8 mouse cellular contexts compared by ENCODE assay signal in genomic region chr9:121477305-121477911, GRCm38 (mm10). TPM values are rescaled to one million over a fixed set of nuclear protein-coding genes. Genes with fewer than 3 reads are reported as not detected.
DNase-seq lines count a peak whose midpoint lies in the region; ATAC-seq lines count a peak whose summit lies in the region.

No protein-coding gene starts in this region.

- H3K9ac ChIP-seq in kidney, embryonic 14.5 days (ENCODE audit: low read depth, low read length), result 0 out of 2 replicates have a peak overlapping the region, but pooled peaks have one; percentile 18
- no peak overlapping the region for H3K9ac ChIP-seq in liver, embryonic 11.5 days (ENCODE audit: low read depth, low read length)

- ATAC-seq in kidney, embryonic 14.5 days (ENCODE audit: low FRiP score, low TSS enrichment), result peak; percentile 34; the same call in 1 of the 2 replicates
- ATAC-seq in liver, embryonic 11.5 days (replicated peaks; ENCODE audit: low FRiP score), result 0 out of 2 replicates have a peak, but pooled peaks have one; percentile 56

- 14% methylated on average over 15 of the region's 15 CpGs for WGBS in embryonic facial prominence, embryonic 10.5 days
- WGBS in kidney, embryonic 14.5 days, result 16% methylated on average over 15 of the region's 15 CpGs
- WGBS in liver, embryonic 11.5 days, result 14% methylated on average over 15 of the region's 15 CpGs

- DNase-seq in CD4-positive helper T cell, adult 2 months (ENCODE audit: low read depth, low spot score), result peak; percentile 67
- peak; percentile 84 for DNase-seq in adrenal gland, postnatal 14 days
- peak; percentile 79 for DNase-seq in embryonic facial prominence, embryonic 10.5 days (ENCODE audit: low spot score)
- DNase-seq in heart, adult 9 months (ENCODE audit: low spot score in 2 of 2), result peak; percentile 37 to 50
- peak; percentile 54 for DNase-seq in liver, embryonic 11.5 days (ENCODE audit: low spot score)
- DNase-seq in natural killer cell, adult 2 months (ENCODE audit: low spot score in 2 of 2), result peak; percentile 17 to 45
- peak; percentile 65 for DNase-seq in telencephalon, adult 2 months (ENCODE audit: low read depth, low spot score)

- H3K36me3 ChIP-seq in embryonic facial prominence, embryonic 10.5 days (replicated peaks), result peaks cover 9% of the 10 kb centered on the region; the same call in 1 of the 2 replicates
- H3K36me3 ChIP-seq in kidney, embryonic 14.5 days (ENCODE audit: control insufficient read depth, insufficient read depth, low read length), result peaks cover 13% of the 10 kb centered on the region; the same call in 1 of the 2 replicates
- H3K36me3 ChIP-seq in liver, embryonic 11.5 days (ENCODE audit: control insufficient read depth, insufficient read depth, low read length), result no peaks in the 10 kb centered on the region

- H3K27ac ChIP-seq in embryonic facial prominence, embryonic 10.5 days (replicated peaks), result peak overlapping the region; percentile 54; the same call in 1 of the 2 replicates
- no peak overlapping the region for H3K27ac ChIP-seq in kidney, embryonic 14.5 days (ENCODE audit: low read depth, low read length)
- H3K27ac ChIP-seq in liver, embryonic 11.5 days (ENCODE audit: low read depth, low read length), result no peak overlapping the region

- H3K4me2 ChIP-seq in kidney, embryonic 14.5 days (replicated peaks; ENCODE audit: low read depth, low read length), result peak overlapping the region; percentile 38
- no peak overlapping the region for H3K4me2 ChIP-seq in liver, embryonic 11.5 days

- H3K9me3 ChIP-seq in embryonic facial prominence, embryonic 10.5 days, result no peaks in the 10 kb centered on the region
- no peaks in the 10 kb centered on the region for H3K9me3 ChIP-seq in kidney, embryonic 14.5 days (ENCODE audit: control insufficient read depth, low read length)
- no peaks in the 10 kb centered on the region for H3K9me3 ChIP-seq in liver, embryonic 11.5 days (ENCODE audit: control insufficient read depth, low read length)

- H3K4me1 ChIP-seq in embryonic facial prominence, embryonic 10.5 days, result peaks cover 6% of the 10 kb centered on the region
- no peaks in the 10 kb centered on the region for H3K4me1 ChIP-seq in kidney, embryonic 14.5 days (ENCODE audit: control insufficient read depth, insufficient read depth, low read length)
- no peaks in the 10 kb centered on the region for H3K4me1 ChIP-seq in liver, embryonic 11.5 days (replicated peaks; ENCODE audit: control insufficient read depth, insufficient read depth, low read length)

- H3K27me3 ChIP-seq in embryonic facial prominence, embryonic 10.5 days (replicated peaks; ENCODE audit: low read depth, poor library complexity, severe bottlenecking), result 0 out of 2 replicates have a peak, but pooled peaks cover 3% of the 10 kb centered on the region
- H3K27me3 ChIP-seq in kidney, embryonic 14.5 days (ENCODE audit: control insufficient read depth, insufficient read depth, low read length), result no peaks in the 10 kb centered on the region
- H3K27me3 ChIP-seq in liver, embryonic 11.5 days (replicated peaks; ENCODE audit: control insufficient read depth, insufficient read depth, low read length), result no peaks in the 10 kb centered on the region

- 0 out of 2 replicates have a peak overlapping the region, but pooled peaks have one; percentile 16 for H3K4me3 ChIP-seq in embryonic facial prominence, embryonic 10.5 days
- H3K4me3 ChIP-seq in kidney, embryonic 14.5 days (ENCODE audit: low read length), result no peak overlapping the region
- H3K4me3 ChIP-seq in liver, embryonic 11.5 days (ENCODE audit: low read depth, low read length), result no peak overlapping the region

RNA-seq across cellular contexts. Expression of gene Cck, which starts 18.1 kb away (rescaled TPM):
- total RNA-seq in adrenal gland, postnatal 14 days (2021), result 1.0 TPM in 1 of 2 replicates, not detected in the other
- polyA plus RNA-seq in embryonic facial prominence, embryonic 10.5 days (2016; fragmentation: Nextera tagmentation; extraction: Ambion mirVana), result 0.91 and 0.99 TPM in 2 replicates
- polyA plus RNA-seq in kidney, embryonic 14.5 days (2014; fragmentation: Nextera tagmentation; extraction: Ambion mirVana), result 4.3 and 5.0 TPM in 2 replicates
- polyA plus RNA-seq in liver, embryonic 11.5 days (2014; fragmentation: Nextera tagmentation; extraction: Ambion mirVana), result 2.3 and 3.1 TPM in 2 replicates

Comparison
In these comparisons a context has a peak if more than half of its experiments do, and no peak if none do; other contexts are left out.
1. DNase-seq: peak in every context shown above with its lines; median percentile 84 in adrenal gland, postnatal 14 days; 79 in embryonic facial prominence, embryonic 10.5 days; 67 in CD4-positive helper T cell, adult 2 months; 65 in telencephalon, adult 2 months; 54 in liver, embryonic 11.5 days; 44 in heart, adult 9 months; 31 in natural killer cell, adult 2 months.